8 mouse cellular contexts compared by ENCODE assay signal in genomic region chr12:85486766-85487069, GRCm38 (mm10). TPM values are rescaled to one million over a fixed set of nuclear protein-coding genes. Genes with fewer than 3 reads are reported as not detected.
A peak's percentile ranks its signal among the peaks of the same experiment; 100 is the strongest.
DNase-seq lines count a peak whose midpoint lies in the region; ATAC-seq and TF ChIP-seq lines count a peak whose summit lies in the region.

No protein-coding gene starts in this region.

- H3K36me3 ChIP-seq in megakaryocyte, embryonic 14.5 days (replicated peaks; ENCODE audit: low read length), result no peaks in the 10 kb centered on the region
- H3K36me3 ChIP-seq in heart, embryonic 15.5 days, result no peaks in the 10 kb centered on the region
- H3K36me3 ChIP-seq in limb, embryonic 14.5 days (ENCODE audit: control insufficient read depth, insufficient read depth, low read length), result no peaks in the 10 kb centered on the region

- H3K4me1 ChIP-seq in megakaryocyte, embryonic 14.5 days, result peaks cover 30% of the 10 kb centered on the region
- peaks cover 30% of the 10 kb centered on the region for H3K4me1 ChIP-seq in heart, embryonic 15.5 days (replicated peaks)
- peaks cover 15% of the 10 kb centered on the region; the same call in 1 of the 2 replicates for H3K4me1 ChIP-seq in limb, embryonic 14.5 days (ENCODE audit: control insufficient read depth, insufficient read depth, low read length)

- H3K27ac ChIP-seq in heart, embryonic 15.5 days, result peak overlapping the region; percentile 82
- no peak overlapping the region for H3K27ac ChIP-seq in limb, embryonic 14.5 days (replicated peaks; ENCODE audit: low read depth, low read length)

- under 1% methylated on average over 20 of the region's 20 CpGs for WGBS in heart, embryonic 15.5 days
- WGBS in limb, embryonic 14.5 days, result under 1% methylated on average over 20 of the region's 20 CpGs

- no peaks in the 10 kb centered on the region for H3K9me3 ChIP-seq in megakaryocyte, embryonic 14.5 days
- no peaks in the 10 kb centered on the region for H3K9me3 ChIP-seq in heart, embryonic 15.5 days (replicated peaks)
- no peaks in the 10 kb centered on the region for H3K9me3 ChIP-seq in limb, embryonic 14.5 days (ENCODE audit: control insufficient read depth, low read length)

- H3K4me2 ChIP-seq in heart, embryonic 15.5 days, result peak overlapping the region; percentile 94
- H3K4me2 ChIP-seq in limb, embryonic 14.5 days (replicated peaks; ENCODE audit: low read depth, low read length, severe bottlenecking), result peak overlapping the region; percentile 74

- no peak for TF ChIP-seq POLR2A in limb, embryonic 14.5 days (IDR thresholded peaks at IDR 0.05; ENCODE audit: borderline replicate concordance, extremely low read depth, insufficient read depth, insufficient read length)

- ATAC-seq in megakaryocyte, adult 5-6 weeks (ENCODE audit: poor library complexity, severe bottlenecking), result no peak
- no peak for ATAC-seq in heart, embryonic 15.5 days (replicated peaks; ENCODE audit: insufficient number of reproducible peaks, insufficient read depth, low FRiP score, low read depth)
- no peak for ATAC-seq in limb, embryonic 14.5 days (ENCODE audit: low FRiP score, low read depth)

- peak overlapping the region; percentile 97 for H3K4me3 ChIP-seq in megakaryocyte, embryonic 14.5 days (replicated peaks)
- peak overlapping the region; percentile 79 for H3K4me3 ChIP-seq in heart, embryonic 15.5 days
- H3K4me3 ChIP-seq in limb, embryonic 14.5 days (replicated peaks; ENCODE audit: low read length), result peak overlapping the region; percentile 59

- peak; percentile 47 to 72 for DNase-seq in adrenal gland, postnatal 36 days
- peak; percentile 38 for DNase-seq in limb, embryonic 14.5 days (ENCODE audit: low spot score)
- DNase-seq in neural tube, embryonic 10.5 days (ENCODE audit: extremely low spot score, low spot score), result peak; percentile 46
- no peak for DNase-seq in urinary bladder, postnatal 25 days (ENCODE audit: low spot score)
- no peak for DNase-seq in spleen, postnatal 4 days (ENCODE audit: low spot score in 2 of 2)

- H3K9ac ChIP-seq in heart, embryonic 15.5 days, result peak overlapping the region; percentile 69
- H3K9ac ChIP-seq in limb, embryonic 14.5 days (ENCODE audit: low read depth, low read length, severe bottlenecking), result peak overlapping the region; percentile 80

- peaks cover 44% of the 10 kb centered on the region for H3K27me3 ChIP-seq in megakaryocyte, embryonic 14.5 days (replicated peaks)
- no peaks in the 10 kb centered on the region for H3K27me3 ChIP-seq in heart, embryonic 15.5 days
- H3K27me3 ChIP-seq in limb, embryonic 14.5 days (ENCODE audit: control insufficient read depth, insufficient read depth, low read length), result no peaks in the 10 kb centered on the region

RNA-seq across cellular contexts. Expression of gene Fos, which starts 13.0 kb away (rescaled TPM):
- polyA plus RNA-seq in megakaryocyte, embryonic 14.5 days (2012; ENCODE audit: insufficient read depth, low replicate concordance), result 57.8 and 223 TPM in 2 replicates
- 468 and 475 TPM in 2 replicates for total RNA-seq in megakaryocyte, adult 5-6 weeks (2015)
- total RNA-seq in megakaryocyte, adult 5-6 weeks (2017), result 389 and 431 TPM in 2 replicates
- 10 to 100 TPM in 1 of 2 experiments, 1 to 10 TPM in 1; 8.4 to 18.8 TPM for total RNA-seq in adrenal gland, postnatal 36 days (2021)
- polyA plus RNA-seq in heart, embryonic 15.5 days (2015; fragmentation: Nextera tagmentation; extraction: Ambion mirVana), result 5.4 and 5.9 TPM in 2 replicates
- 13.6 and 19.7 TPM in 2 replicates for polyA plus RNA-seq in limb, embryonic 14.5 days (2012; rRNA removed)
- 17.1 and 19.3 TPM in 2 replicates for polyA plus RNA-seq in limb, embryonic 14.5 days (2014; fragmentation: Nextera tagmentation; extraction: Ambion mirVana)

Comparison
In these comparisons a context has a peak if more than half of its experiments do, and no peak if none do; other contexts are left out.
1. DNase-seq: peak in adrenal gland, postnatal 36 days (2 of 2), limb, embryonic 14.5 days (single experiment) and neural tube, embryonic 10.5 days (single experiment); none in urinary bladder, postnatal 25 days (single experiment) and spleen, postnatal 4 days (0 of 2).
2. Peak in every context shown above with its lines, with median percentiles within 50 percentile points of each other: H3K4me3 ChIP-seq.